Mouse (Mus musculus): Measurements from ENCODE around the gene Hist2h2bb.
"Not testable (repeated sequence)": the region's sequence is repeated elsewhere in the genome, so short reads cannot be mapped to it uniquely, and the experiment has no call there.

Hist2h2bb gene

GRCm38 (mm10) chr3:96262979-96263550 lies 6.5 kb upstream of the Hist2h2bb start, which contains the start of gene Hist2h4:
TSS of gene Hist2h4 (minus strand) at chr3:96263311.
- DNase-seq (ENCODE audit: low read depth in 2 of 2, low spot score in 2 of 2) = peak; percentile 91 to 96

- DNase-seq (ENCODE audit: low read depth in 2 of 2, low spot score in 2 of 2) = peak in 1 of 2 experiments; percentile 44
These were observed 5.8 kb upstream of the Hist2h2bb start for GRCm38 (mm10) chr3:96263558-96264403.

GRCm38 (mm10) chr3:96264404-96264949 lies 5.1 kb upstream of the Hist2h2bb start:
- no peak for DNase-seq (ENCODE audit: low read depth in 2 of 2, low spot score in 2 of 2)

- DNase-seq (ENCODE audit: low read depth in 2 of 2, low spot score in 2 of 2) = no peak
These were observed 3.3 kb upstream of the Hist2h2bb start for GRCm38 (mm10) chr3:96266132-96266710.

GRCm38 (mm10) chr3:96267541-96267940 lies 2.0 kb upstream of the Hist2h2bb start:
- DNase-seq (ENCODE audit: low read depth in 2 of 2, low spot score in 2 of 2) = no peak

GRCm38 (mm10) chr3:96268051-96268775 lies 1.3 kb upstream of the Hist2h2bb start, which contains the start of gene Hist2h3b:
TSS of gene Hist2h3b (plus strand) at chr3:96268654.
- peak; percentile 28 to 42 for DNase-seq (ENCODE audit: low read depth in 2 of 2, low spot score in 2 of 2)

- DNase-seq (ENCODE audit: low read depth in 2 of 2, low spot score in 2 of 2) = peak in 1 of 2 experiments; percentile 23
These were observed 675 bp upstream of the Hist2h2bb start for GRCm38 (mm10) chr3:96268776-96269378.

GRCm38 (mm10) chr3:96273591-96274465 lies 4.3 kb downstream of the Hist2h2bb start:
- DNase-seq (ENCODE audit: low read depth in 2 of 2, low spot score in 2 of 2) = peak; percentile 34 to 58

GRCm38 (mm10) chr3:96277428-96277799 lies 7.9 kb downstream of the Hist2h2bb start:
- peak; percentile 53 to 78 for DNase-seq (ENCODE audit: low read depth in 2 of 2, low spot score in 2 of 2)

- DNase-seq (ENCODE audit: low read depth in 2 of 2, low spot score in 2 of 2) = peak; percentile 92 to 97
These were observed 8.5 kb downstream of the Hist2h2bb start for GRCm38 (mm10) chr3:96277800-96278624.

- no peak for DNase-seq (ENCODE audit: low read depth in 2 of 2, low spot score in 2 of 2)
These were observed 11.1 kb downstream of the Hist2h2bb start for GRCm38 (mm10) chr3:96280660-96281059.

- no peak for DNase-seq (ENCODE audit: low read depth in 2 of 2, low spot score in 2 of 2)
These were observed 14.9 kb downstream of the Hist2h2bb start for GRCm38 (mm10) chr3:96284457-96284856.

GRCm38 (mm10) chr3:96287334-96287733 lies 17.8 kb downstream of the Hist2h2bb start:
- not testable (repeated sequence) for DNase-seq (ENCODE audit: low read depth in 2 of 2, low spot score in 2 of 2)

GRCm38 (mm10) chr3:96289201-96289600 lies 19.6 kb downstream of the Hist2h2bb start:
- DNase-seq (ENCODE audit: low read depth in 2 of 2, low spot score in 2 of 2) = no peak

- not testable (repeated sequence) for DNase-seq (ENCODE audit: low read depth in 2 of 2, low spot score in 2 of 2)
These were observed 21.2 kb downstream of the Hist2h2bb start for GRCm38 (mm10) chr3:96290727-96291126.

- no peak for DNase-seq (ENCODE audit: low read depth in 2 of 2, low spot score in 2 of 2)
These were observed 23.1 kb downstream of the Hist2h2bb start for GRCm38 (mm10) chr3:96292641-96293040.

GRCm38 (mm10) chr3:96293368-96293767 lies 23.8 kb downstream of the Hist2h2bb start:
- DNase-seq (ENCODE audit: low read depth in 2 of 2, low spot score in 2 of 2) = no peak

GRCm38 (mm10) chr3:96293787-96294186 lies 24.2 kb downstream of the Hist2h2bb start, which contains the start of gene Fcgr1:
TSS of gene Fcgr1 (minus strand) at chr3:96293969.
- DNase-seq (ENCODE audit: low read depth in 2 of 2, low spot score in 2 of 2) = no peak

GRCm38 (mm10) chr3:96298360-96298759 lies 28.8 kb downstream of the Hist2h2bb start:
- DNase-seq (ENCODE audit: low read depth in 2 of 2, low spot score in 2 of 2) = no peak
